8 mouse cellular contexts compared by ENCODE assay signal in the genomic region with DNA sequence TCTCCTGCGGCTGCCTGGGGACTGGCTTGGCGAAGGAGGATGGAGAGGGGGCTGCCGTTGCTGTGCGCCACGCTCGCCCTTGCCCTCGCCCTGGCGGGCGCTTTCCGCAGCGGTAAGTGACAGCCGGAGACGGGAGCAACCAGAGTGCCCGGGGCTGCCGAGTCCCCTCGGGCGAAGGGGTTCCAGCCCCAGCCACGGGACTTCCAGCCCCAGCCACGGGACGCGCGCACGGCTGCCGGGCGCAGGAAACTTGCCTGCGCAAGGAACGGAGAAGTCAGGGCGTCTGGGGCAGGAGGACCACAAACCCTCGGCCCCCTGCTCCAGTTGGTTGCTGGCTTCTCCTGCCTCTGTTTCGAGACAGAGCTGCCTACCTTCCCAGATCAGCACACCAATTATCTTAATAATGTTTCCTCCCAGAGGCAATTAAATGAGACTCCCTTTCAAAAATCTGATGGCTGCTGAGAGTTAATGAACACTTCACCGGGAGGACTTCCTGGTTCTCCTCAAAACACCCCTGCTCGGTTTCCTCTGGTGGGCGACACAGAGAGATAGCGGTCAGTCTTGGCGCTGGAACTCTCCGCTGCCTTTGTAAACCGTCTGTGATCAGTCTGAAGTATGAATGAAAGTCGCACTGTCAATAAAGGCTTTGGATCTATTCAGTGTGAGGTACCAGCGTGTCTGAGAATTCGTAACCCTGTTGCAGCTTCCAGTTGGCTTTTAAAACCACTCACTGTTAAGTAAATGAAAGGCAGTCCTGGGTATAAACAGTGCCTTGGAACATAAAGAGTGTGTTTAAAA. TPM values are rescaled to one million over a fixed set of nuclear protein-coding genes. Genes with fewer than 3 reads are reported as not detected.
DNase-seq lines count a peak whose midpoint lies in the region; ATAC-seq and TF ChIP-seq lines count a peak whose summit lies in the region.

No protein-coding gene starts in this region.

- no peak for ATAC-seq in embryonic facial prominence, embryonic 12.5 days (ENCODE audit: insufficient number of reproducible peaks, insufficient read depth, low FRiP score, low TSS enrichment)
- no peak for ATAC-seq in heart, postnatal 0 days (ENCODE audit: insufficient read depth, low read depth)
- ATAC-seq in midbrain, embryonic 11.5 days (ENCODE audit: low FRiP score) = peak; percentile 41

- H3K9ac ChIP-seq in embryonic facial prominence, embryonic 12.5 days = peak overlapping the region; percentile 82
- H3K9ac ChIP-seq in heart, postnatal 0 days (replicated peaks; ENCODE audit: low read depth, low read length) = peak overlapping the region; percentile 95
- H3K9ac ChIP-seq in midbrain, embryonic 11.5 days (ENCODE audit: low read length) = peak overlapping the region; percentile 75

- peak overlapping the region; percentile 91 for H3K27ac ChIP-seq in embryonic facial prominence, embryonic 12.5 days
- peak overlapping the region; percentile 97 for H3K27ac ChIP-seq in heart, postnatal 0 days (ENCODE audit: low read depth)
- peak overlapping the region; percentile 64 for H3K27ac ChIP-seq in midbrain, embryonic 11.5 days (ENCODE audit: low read depth, low read length)

- H3K4me2 ChIP-seq in embryonic facial prominence, embryonic 12.5 days (replicated peaks) = peak overlapping the region; percentile 99
- H3K4me2 ChIP-seq in heart, postnatal 0 days (ENCODE audit: low read depth, low read length) = peak overlapping the region; percentile 87
- peak overlapping the region; percentile 97 for H3K4me2 ChIP-seq in midbrain, embryonic 11.5 days

- DNase-seq in heart, adult 11 months = peak; percentile 97
- no peak for DNase-seq in heart, adult 8-10 months (ENCODE audit: low spot score)
- DNase-seq in ES-CJ7 (ENCODE audit: low read depth, low spot score) = peak; percentile 47
- peak; percentile 59 for DNase-seq in heart, postnatal 0 days (ENCODE audit: low spot score)
- DNase-seq in left cerebral cortex, postnatal 36 days (ENCODE audit: low spot score in 2 of 2) = peak; percentile 55 to 64
- DNase-seq in midbrain, embryonic 11.5 days (ENCODE audit: low spot score, missing footprints) = peak; percentile 97
- DNase-seq in thymus, postnatal 0 days (ENCODE audit: low spot score) = peak; percentile 57

- H3K9me3 ChIP-seq in embryonic facial prominence, embryonic 12.5 days = no peaks in the 10 kb centered on the region
- H3K9me3 ChIP-seq in heart, postnatal 0 days (replicated peaks; ENCODE audit: control insufficient read depth, low read length) = no peaks in the 10 kb centered on the region
- H3K9me3 ChIP-seq in midbrain, embryonic 11.5 days (ENCODE audit: control insufficient read depth, low read length) = no peaks in the 10 kb centered on the region

- intact Hi-C loops in left cerebral cortex, postnatal 36 days (cut with DNase I) = loop anchor here (2.0 to 10.0 kb wide), 6 partner anchors 133 to 1169 kb away; no protein-coding TSS in a partner anchor

- H3K4me1 ChIP-seq in embryonic facial prominence, embryonic 12.5 days = peaks cover 20% of the 10 kb centered on the region; the same call in 1 of the 2 replicates
- peaks cover 21% of the 10 kb centered on the region for H3K4me1 ChIP-seq in heart, postnatal 0 days (ENCODE audit: control insufficient read depth, insufficient read depth)
- H3K4me1 ChIP-seq in midbrain, embryonic 11.5 days (ENCODE audit: control insufficient read depth, insufficient read depth, low read length) = peaks cover 20% of the 10 kb centered on the region

- TF ChIP-seq EP300 in heart, postnatal 0 days (IDR thresholded peaks at IDR 0.05; ENCODE audit: low read depth) = no peak

- no peaks in the 10 kb centered on the region for H3K36me3 ChIP-seq in embryonic facial prominence, embryonic 12.5 days
- H3K36me3 ChIP-seq in heart, postnatal 0 days (replicated peaks; ENCODE audit: control insufficient read depth, insufficient read depth, low read length) = peaks cover 7% of the 10 kb centered on the region; the same call in 1 of the 2 replicates
- no peaks in the 10 kb centered on the region for H3K36me3 ChIP-seq in midbrain, embryonic 11.5 days (ENCODE audit: control insufficient read depth, insufficient read depth, low read length)

- no peak for TF ChIP-seq CTCF in heart, postnatal 0 days (IDR thresholded peaks at IDR 0.05; ENCODE audit: low read depth)

- under 1% methylated on average over 40 of the region's 40 CpGs for WGBS in embryonic facial prominence, embryonic 12.5 days
- 0% methylated on average over 40 of the region's 40 CpGs for WGBS in heart, postnatal 0 days
- WGBS in midbrain, embryonic 11.5 days = under 1% methylated on average over 40 of the region's 40 CpGs

- peak overlapping the region; percentile 74 for H3K4me3 ChIP-seq in embryonic facial prominence, embryonic 12.5 days
- H3K4me3 ChIP-seq in heart, postnatal 0 days (ENCODE audit: low read depth, low read length) = peak overlapping the region; percentile 96
- H3K4me3 ChIP-seq in midbrain, embryonic 11.5 days (ENCODE audit: low read depth, low read length) = peak overlapping the region; percentile 63

- no peaks in the 10 kb centered on the region for H3K27me3 ChIP-seq in embryonic facial prominence, embryonic 12.5 days
- no peaks in the 10 kb centered on the region for H3K27me3 ChIP-seq in heart, postnatal 0 days (ENCODE audit: control insufficient read depth, insufficient read depth, low read length)
- peaks cover 15% of the 10 kb centered on the region for H3K27me3 ChIP-seq in midbrain, embryonic 11.5 days (ENCODE audit: control insufficient read depth, insufficient read depth, low read length)

RNA-seq across cellular contexts. Expression of a gene that starts 1.3 kb away (rescaled TPM):
- 100 to 1,000 TPM in 2 of 4 experiments, 10 to 100 TPM in 2; 92.6 to 130 (median 102) TPM for total RNA-seq in heart, adult 8-10 months (2022)
- 70.5 and 73.6 TPM in 2 replicates for polyA plus RNA-seq in embryonic facial prominence, embryonic 12.5 days (2016; fragmentation: Nextera tagmentation; extraction: Ambion mirVana)
- total RNA-seq in heart, postnatal 0 days (2014; rRNA removed; ENCODE audit: low replicate concordance) = 122 and 126 TPM in 2 replicates
- 90.5 TPM in 2 replicates for polyA plus RNA-seq in heart, postnatal 0 days (2015; fragmentation: Nextera tagmentation; extraction: Ambion mirVana)
- total RNA-seq in left cerebral cortex, postnatal 36 days (2021) = 10 to 100 TPM; 25.1 to 25.3 TPM
- 20.3 and 21.4 TPM in 2 replicates for polyA plus RNA-seq in midbrain, embryonic 11.5 days (2014; fragmentation: Nextera tagmentation; extraction: Ambion mirVana)
- polyA plus RNA-seq in thymus, postnatal 0 days (2015; fragmentation: Nextera tagmentation; extraction: Ambion mirVana) = 45.8 and 49.3 TPM in 2 replicates
